Mouse (Mus musculus): ENCODE measurements at regions not wholly inside any gene's neighbourhood (a gene's known extent, or its start where the extent isn't known, plus 50 kb on each side); places are given as distances from the start of the nearest gene placed in this dataset.

GRCm38 (mm10) chr4:9103958-9104357 is 865.1 kb upstream of the Car8 start:
- no peak for ATAC-seq
- WGBS, result 62% methylated on average over 8 of the region's 8 CpGs

GRCm38 (mm10) chr4:9096809-9097700 is 858.2 kb upstream of the Car8 start:
- Histone ChIP-seq H3K9me3 (no peaks in the 10 kb centered on the region), H3K27me3 (replicated peaks) (no peaks in the 10 kb centered on the region), H3K4me1 (replicated peaks) (peaks cover 2% of the 10 kb centered on the region; the same call in 1 of the 2 replicates), H3K4me3 (replicated peaks) (no peak overlapping the region), H3K9ac (no peak overlapping the region), H3K27ac (no peak overlapping the region), H3K4me2 (replicated peaks) (peak overlapping the region; percentile 38), H3K36me3 (no peaks in the 10 kb centered on the region)
- ATAC-seq, result peak; percentile 85
- WGBS, result 25% methylated on average over 24 of the region's 24 CpGs

More at GRCm38 (mm10) chr4:9103958-9104357, 865.1 kb upstream of the Car8 start:
- no peaks in the 10 kb centered on the region for H3K36me3 ChIP-seq
- H3K27ac ChIP-seq, result no peak overlapping the region
- no peak overlapping the region for H3K4me2 ChIP-seq (replicated peaks)
- no peaks in the 10 kb centered on the region for H3K4me1 ChIP-seq (replicated peaks)
- no peak overlapping the region for H3K4me3 ChIP-seq (replicated peaks)
- H3K9me3 ChIP-seq, result no peaks in the 10 kb centered on the region
- no peaks in the 10 kb centered on the region for H3K27me3 ChIP-seq (replicated peaks)
- H3K9ac ChIP-seq, result no peak overlapping the region

- peak; percentile 21 for ATAC-seq
- H3K36me3 ChIP-seq, result no peaks in the 10 kb centered on the region
- H3K4me2 ChIP-seq (replicated peaks), result no peak overlapping the region
- no peak overlapping the region for H3K4me3 ChIP-seq (replicated peaks)
- H3K27ac ChIP-seq, result no peak overlapping the region
- no peaks in the 10 kb centered on the region for H3K9me3 ChIP-seq
- H3K4me1 ChIP-seq (replicated peaks), result peaks cover 2% of the 10 kb centered on the region; the same call in 1 of the 2 replicates
- H3K27me3 ChIP-seq (replicated peaks), result no peaks in the 10 kb centered on the region
- WGBS, result 81% methylated on average over 2 of the region's 2 CpGs
- H3K9ac ChIP-seq, result no peak overlapping the region
Measured at GRCm38 (mm10) chr4:9096274-9096673, 857.4 kb upstream of the Car8 start.

- H3K4me3 ChIP-seq (replicated peaks), result no peak overlapping the region
- WGBS, result 46% methylated on average over 7 of the region's 7 CpGs
- ATAC-seq, result 0 out of 2 replicates have a peak, but pooled peaks have one; percentile 31
- H3K9ac ChIP-seq, result no peak overlapping the region
- H3K4me1 ChIP-seq (replicated peaks), result peaks cover 2% of the 10 kb centered on the region; the same call in 1 of the 2 replicates
- no peaks in the 10 kb centered on the region for H3K36me3 ChIP-seq
- H3K27ac ChIP-seq, result no peak overlapping the region
- no peaks in the 10 kb centered on the region for H3K27me3 ChIP-seq (replicated peaks)
- no peaks in the 10 kb centered on the region for H3K9me3 ChIP-seq
- H3K4me2 ChIP-seq (replicated peaks), result no peak overlapping the region
Measured at GRCm38 (mm10) chr4:9095646-9096045, 856.8 kb upstream of the Car8 start.

GRCm38 (mm10) chr4:9094522-9094921 is 855.7 kb upstream of the Car8 start:
- no peaks in the 10 kb centered on the region for H3K9me3 ChIP-seq
- ATAC-seq, result no peak; the same call in 1 of the 2 replicates
- H3K9ac ChIP-seq, result no peak overlapping the region
- H3K4me3 ChIP-seq (replicated peaks), result no peak overlapping the region
- 27% methylated on average over 10 of the region's 10 CpGs for WGBS
- H3K27ac ChIP-seq, result no peak overlapping the region
- H3K36me3 ChIP-seq, result no peaks in the 10 kb centered on the region
- no peaks in the 10 kb centered on the region for H3K27me3 ChIP-seq (replicated peaks)
- no peak overlapping the region for H3K4me2 ChIP-seq (replicated peaks)
- H3K4me1 ChIP-seq (replicated peaks), result peaks cover 2% of the 10 kb centered on the region; the same call in 1 of the 2 replicates

- Histone ChIP-seq H3K4me3 (replicated peaks) (no peak overlapping the region), H3K9ac (no peak overlapping the region), H3K4me1 (replicated peaks) (peaks cover 2% of the 10 kb centered on the region; the same call in 1 of the 2 replicates), H3K4me2 (replicated peaks) (no peak overlapping the region), H3K9me3 (no peaks in the 10 kb centered on the region), H3K27me3 (replicated peaks) (no peaks in the 10 kb centered on the region), H3K36me3 (no peaks in the 10 kb centered on the region), H3K27ac (no peak overlapping the region)
- WGBS, result 74% methylated on average over 6 of the region's 6 CpGs
- ATAC-seq, result no peak
Measured at GRCm38 (mm10) chr4:9094076-9094475, 855.2 kb upstream of the Car8 start.

DNA sequence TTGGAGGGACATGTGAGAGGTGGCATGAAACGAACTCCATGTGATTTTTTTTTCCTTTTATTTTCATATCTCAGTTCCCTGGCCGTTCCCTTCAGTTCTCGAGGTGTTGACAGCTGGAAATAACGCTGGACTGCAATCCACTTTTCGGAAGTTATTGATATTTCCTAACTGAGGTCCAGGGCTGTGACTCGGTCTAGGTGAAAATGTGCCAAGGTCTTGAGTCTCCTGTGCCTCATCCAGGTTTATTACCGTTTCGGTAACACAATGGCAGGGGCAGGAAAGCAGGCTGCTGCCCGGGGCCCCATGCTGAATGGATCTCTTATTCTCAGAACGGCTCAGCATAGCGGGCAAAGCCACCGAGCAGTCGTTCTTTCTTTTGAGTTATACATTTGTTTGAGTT is 844.7 kb upstream of the Car8 start:
- no peaks in the 10 kb centered on the region for H3K36me3 ChIP-seq
- H3K9ac ChIP-seq, result no peak overlapping the region
- no peaks in the 10 kb centered on the region for H3K27me3 ChIP-seq (replicated peaks)
- WGBS, result 73% methylated on average over 13 of the region's 13 CpGs
- H3K4me1 ChIP-seq (replicated peaks), result no peaks in the 10 kb centered on the region; the same call in none of the 2 replicates
- no peak overlapping the region for H3K4me2 ChIP-seq (replicated peaks)
- no peaks in the 10 kb centered on the region for H3K9me3 ChIP-seq
- H3K4me3 ChIP-seq (replicated peaks), result no peak overlapping the region
- ATAC-seq, result no peak
- H3K27ac ChIP-seq, result no peak overlapping the region

DNA sequence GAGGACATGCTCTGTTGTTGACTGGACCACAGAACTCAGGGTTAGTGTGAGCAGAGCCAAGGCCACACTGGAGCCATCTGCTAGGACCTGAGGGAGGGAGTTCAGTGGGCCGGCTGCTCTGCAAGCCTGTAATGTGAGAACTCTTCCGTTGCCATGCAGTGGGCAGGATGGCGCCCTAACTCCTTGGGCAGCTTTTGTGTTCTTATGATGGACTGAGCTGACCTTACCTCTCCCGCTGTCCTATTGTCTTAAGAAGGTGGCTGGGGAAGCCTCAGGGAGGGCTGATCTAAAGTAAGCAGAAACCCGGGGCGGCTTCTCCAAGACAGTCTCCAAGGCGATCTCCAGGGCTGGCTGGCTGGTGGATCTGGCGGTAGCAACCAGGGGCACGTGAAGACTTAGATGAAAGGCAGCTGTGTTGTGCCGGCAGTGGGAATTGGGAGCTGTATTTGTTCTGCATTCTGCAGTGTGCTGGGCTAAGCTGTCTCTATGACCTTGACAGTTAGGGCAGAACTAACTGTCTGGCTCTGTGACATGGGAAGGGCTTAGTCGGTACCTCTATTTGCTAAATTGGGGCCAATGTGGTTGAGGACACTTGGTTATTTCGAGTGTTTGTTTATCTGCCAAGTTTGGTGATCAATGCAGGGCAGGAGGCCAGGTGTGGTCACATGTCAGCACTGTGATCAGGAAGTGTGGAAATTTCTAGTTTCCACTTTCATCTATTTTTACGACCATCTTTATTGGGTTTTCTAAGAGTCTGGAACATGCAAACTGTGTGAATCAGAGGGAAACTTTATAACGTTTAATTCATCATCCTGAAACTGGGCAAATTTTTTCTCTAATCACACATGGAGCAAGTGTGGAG is 843.1 kb upstream of the Car8 start:
- no peaks in the 10 kb centered on the region for H3K36me3 ChIP-seq
- no peak overlapping the region for H3K4me2 ChIP-seq (replicated peaks)
- no peaks in the 10 kb centered on the region for H3K9me3 ChIP-seq
- ATAC-seq, result peak; percentile 76
- H3K4me3 ChIP-seq (replicated peaks), result no peak overlapping the region
- 41% methylated on average over 14 of the region's 14 CpGs for WGBS
- H3K27me3 ChIP-seq (replicated peaks), result no peaks in the 10 kb centered on the region
- no peaks in the 10 kb centered on the region; the same call in none of the 2 replicates for H3K4me1 ChIP-seq (replicated peaks)
- no peak overlapping the region for H3K9ac ChIP-seq
- no peak overlapping the region for H3K27ac ChIP-seq

DNA sequence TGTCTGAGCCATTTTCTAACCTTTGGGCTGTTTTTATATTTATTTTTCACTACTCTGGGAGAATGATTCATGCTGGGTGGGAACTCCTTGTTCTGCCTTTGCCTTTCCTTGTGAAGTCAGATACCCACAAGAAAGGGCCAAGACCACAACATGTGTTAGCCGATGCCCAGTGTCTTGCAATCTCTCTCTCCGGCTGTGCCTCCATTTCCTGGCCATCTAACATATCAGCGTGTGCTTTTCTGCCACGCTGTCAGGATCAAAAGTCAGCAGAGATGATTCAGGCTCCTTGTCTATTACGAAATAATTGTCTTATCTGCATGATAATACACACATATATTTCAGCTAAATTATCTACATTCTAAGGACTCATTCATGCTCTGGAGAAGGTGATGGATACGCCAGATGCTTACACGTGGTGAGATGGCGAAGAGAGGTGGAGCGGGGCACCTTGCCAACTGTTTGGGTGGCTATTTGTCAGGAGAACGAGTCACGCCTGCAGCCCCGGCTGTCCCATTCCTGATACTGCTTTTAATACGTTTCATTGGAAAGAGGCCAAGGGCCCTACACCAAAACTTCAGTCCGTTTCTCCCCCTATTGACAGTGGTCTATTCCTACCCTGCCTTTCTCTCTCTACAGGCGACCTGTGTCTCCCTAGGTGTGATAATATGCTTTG is 842.1 kb upstream of the Car8 start:
- H3K4me3 ChIP-seq (replicated peaks), result no peak overlapping the region
- no peaks in the 10 kb centered on the region; the same call in none of the 2 replicates for H3K4me1 ChIP-seq (replicated peaks)
- WGBS, result 64% methylated on average over 15 of the region's 15 CpGs
- no peak overlapping the region for H3K27ac ChIP-seq
- H3K9ac ChIP-seq, result no peak overlapping the region
- H3K9me3 ChIP-seq, result no peaks in the 10 kb centered on the region
- H3K27me3 ChIP-seq (replicated peaks), result no peaks in the 10 kb centered on the region
- no peak for ATAC-seq
- H3K4me2 ChIP-seq (replicated peaks), result no peak overlapping the region
- H3K36me3 ChIP-seq, result no peaks in the 10 kb centered on the region

- H3K4me3 ChIP-seq (replicated peaks), result no peak overlapping the region
- 43% methylated on average over 4 of the region's 4 CpGs for WGBS
- ATAC-seq, result no peak
- no peaks in the 10 kb centered on the region for H3K36me3 ChIP-seq
- no peak overlapping the region for H3K9ac ChIP-seq
- H3K4me2 ChIP-seq (replicated peaks), result no peak overlapping the region
- no peaks in the 10 kb centered on the region for H3K9me3 ChIP-seq
- no peaks in the 10 kb centered on the region for H3K27me3 ChIP-seq (replicated peaks)
- H3K4me1 ChIP-seq (replicated peaks), result no peaks in the 10 kb centered on the region; the same call in none of the 2 replicates
- H3K27ac ChIP-seq, result no peak overlapping the region
Measured at GRCm38 (mm10) chr4:9079828-9080245, 841.0 kb upstream of the Car8 start.

GRCm38 (mm10) chr4:9074447-9074846 is 835.6 kb upstream of the Car8 start:
- no peak overlapping the region for H3K27ac ChIP-seq
- H3K9ac ChIP-seq, result no peak overlapping the region
- WGBS, result 41% methylated on average over 2 of the region's 2 CpGs
- no peaks in the 10 kb centered on the region for H3K36me3 ChIP-seq
- no peak overlapping the region for H3K4me2 ChIP-seq (replicated peaks)
- no peak overlapping the region for H3K4me3 ChIP-seq (replicated peaks)
- no peaks in the 10 kb centered on the region for H3K4me1 ChIP-seq (replicated peaks)
- no peaks in the 10 kb centered on the region for H3K9me3 ChIP-seq
- no peak for ATAC-seq
- H3K27me3 ChIP-seq (replicated peaks), result no peaks in the 10 kb centered on the region
